Mouse (Mus musculus) left cerebral cortex, adult 9 months (tissue): ENCODE measurements around the gene Grid2.

Source experiments
- DNase-seq, 2 experiments: peaks; one replicate each; pipeline ENCODE4 v3.0.0; 2022; ENCODE audit warnings: low spot score in 2 of 2

The Grid2 gene

DNA sequence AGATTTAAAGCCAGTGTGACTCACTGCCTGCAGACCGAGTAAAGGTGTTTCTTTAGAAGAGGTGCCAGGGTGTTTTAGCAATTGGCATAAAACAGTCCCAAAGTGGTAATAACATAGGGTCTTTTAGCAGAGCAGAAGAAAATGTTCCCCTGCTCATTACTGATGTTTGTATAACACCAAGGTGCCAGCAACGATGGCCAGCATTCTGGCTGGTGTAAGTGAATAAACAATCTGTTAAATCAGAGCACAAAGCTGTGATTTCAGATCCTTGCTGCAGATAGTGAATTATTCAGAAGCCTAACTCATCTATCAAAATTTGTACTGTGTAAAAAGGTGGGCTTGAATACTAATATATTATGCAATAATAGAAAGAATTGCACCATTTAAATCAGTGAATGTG lies 353.9 kb downstream of the Grid2 start:
- DNase-seq, result peak in 1 of 2 experiments; percentile 3

DNA sequence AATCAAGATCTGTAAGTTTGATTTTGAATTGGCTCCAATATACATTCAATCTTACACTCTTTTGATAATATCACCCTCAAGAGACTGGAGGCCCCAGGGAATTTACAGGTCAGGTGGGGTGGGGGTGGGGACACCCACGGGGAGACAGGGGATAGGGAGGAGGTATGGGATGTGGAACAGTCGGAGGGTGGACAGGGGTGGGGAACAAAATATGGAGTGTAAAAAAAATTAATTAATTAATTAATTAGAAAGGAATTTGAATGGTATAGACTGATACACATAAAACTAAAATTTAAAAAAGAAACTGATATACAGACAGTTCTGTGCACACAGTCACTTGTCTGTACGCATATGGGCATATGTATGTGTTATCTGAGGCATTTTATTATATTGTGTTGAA lies 380.3 kb downstream of the Grid2 start:
- DNase-seq, result no peak

DNA sequence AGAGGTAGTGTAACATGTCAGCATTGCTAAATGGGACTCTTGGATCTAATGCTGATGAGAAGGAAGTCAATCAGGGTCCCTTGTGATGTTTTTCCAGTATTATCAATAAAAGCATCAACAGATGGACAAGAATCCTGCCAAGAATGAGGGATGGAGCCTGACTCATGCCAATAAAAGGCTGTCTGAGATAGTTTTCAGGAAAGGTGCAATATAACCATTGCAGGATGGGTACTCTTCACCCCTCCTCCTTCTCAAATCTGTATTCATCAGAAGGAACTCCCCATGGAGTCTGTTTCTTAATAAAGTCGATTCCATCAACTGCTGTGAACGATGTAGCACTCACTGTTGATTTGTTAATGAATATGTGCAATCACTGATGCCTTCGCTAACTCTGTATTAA lies 403.7 kb downstream of the Grid2 start:
- DNase-seq, result no peak

DNA sequence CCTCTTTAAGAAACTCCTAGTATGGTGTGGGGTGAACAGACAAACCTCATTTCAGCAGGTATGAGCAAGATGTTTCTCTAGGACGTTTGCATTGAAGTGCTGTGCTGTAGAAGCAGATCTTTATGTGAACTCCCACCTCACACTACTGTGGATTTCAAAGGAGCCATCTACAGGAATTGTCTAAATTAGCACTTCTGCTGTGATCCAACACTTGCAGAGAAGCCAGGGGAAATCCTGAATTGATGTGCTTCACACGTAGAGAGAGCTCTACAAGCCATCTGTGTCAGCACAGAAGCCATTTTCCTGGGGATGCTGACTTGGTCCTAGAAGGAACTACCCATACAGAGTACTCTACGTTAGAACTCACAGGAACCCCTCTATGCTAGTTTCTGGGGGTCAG lies 430.0 kb downstream of the Grid2 start:
- DNase-seq, result no peak

DNA sequence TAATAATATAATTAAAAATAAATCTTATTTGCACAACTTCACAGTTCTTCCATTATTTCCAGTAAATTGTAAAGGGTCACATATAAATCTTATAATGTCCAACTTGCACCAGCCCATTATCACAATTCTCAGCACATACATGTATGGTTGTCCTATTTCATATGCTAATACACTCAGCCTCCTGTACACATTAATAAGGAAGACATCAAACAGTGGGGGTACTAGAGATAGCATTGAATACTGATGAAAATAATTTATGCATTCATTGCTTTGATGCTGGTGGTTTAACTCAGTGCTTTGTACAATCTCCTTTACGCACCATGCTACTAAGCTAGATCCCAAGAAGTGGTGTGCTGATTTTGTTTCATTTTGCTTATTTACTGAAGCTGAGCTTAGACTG lies 446.0 kb downstream of the Grid2 start:
- DNase-seq, result no peak

DNA sequence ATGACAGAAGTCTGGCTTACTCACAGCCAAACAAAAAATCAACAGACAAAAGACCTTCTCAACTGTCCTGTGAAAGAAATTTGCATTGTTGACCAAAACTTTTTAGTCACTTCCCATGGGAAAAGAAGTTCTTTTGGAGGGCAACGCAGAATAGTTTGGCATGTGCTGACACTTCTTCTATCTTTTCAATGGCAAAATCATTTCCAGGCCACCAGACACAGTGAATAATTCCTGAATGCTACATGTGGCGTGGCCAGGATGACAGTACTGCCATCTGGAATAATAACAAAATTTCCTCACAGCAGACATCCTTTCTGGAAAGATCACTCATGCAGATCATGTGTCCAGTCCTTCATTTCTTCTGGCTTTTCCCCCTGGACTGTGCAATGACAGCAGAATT lies 478.1 kb downstream of the Grid2 start:
- DNase-seq, result no peak

DNA sequence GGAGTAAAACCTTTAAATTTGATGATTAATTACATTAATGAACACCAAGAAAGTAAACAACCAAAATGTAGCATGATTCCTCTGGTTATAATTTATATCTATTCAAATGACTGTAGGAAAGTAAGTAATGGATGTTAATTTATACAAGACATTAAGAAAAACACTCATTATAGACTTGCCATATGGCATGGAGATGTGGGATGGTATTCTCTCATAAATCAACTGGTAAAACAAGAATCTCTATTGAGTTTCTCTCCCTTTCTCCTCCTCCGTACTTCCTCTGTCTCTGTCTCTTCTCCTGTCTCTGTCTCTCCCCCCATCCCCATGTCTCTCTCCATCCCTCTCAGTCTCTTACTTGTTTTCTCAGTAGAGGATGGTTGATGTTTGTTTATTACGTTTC lies 506.9 kb downstream of the Grid2 start:
- DNase-seq, result no peak

DNA sequence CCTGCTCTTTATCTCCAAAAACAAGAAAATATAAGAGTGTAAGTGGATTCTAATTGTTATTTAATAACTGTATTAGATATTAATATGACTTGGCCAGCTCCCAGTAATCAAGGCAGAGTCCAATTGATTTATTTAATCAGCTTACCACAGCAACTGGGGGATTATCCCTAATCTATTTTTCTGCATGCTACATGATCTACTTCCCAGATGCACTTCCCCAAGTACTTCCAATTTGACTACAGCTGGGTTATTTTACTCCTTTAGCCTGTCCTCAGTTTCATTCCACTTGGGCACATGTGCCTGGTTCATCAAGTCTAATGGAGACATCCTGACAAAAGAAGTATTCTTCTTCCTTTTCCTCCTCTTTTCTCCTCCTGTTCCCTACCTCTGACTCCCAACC lies 539.0 kb downstream of the Grid2 start:
- DNase-seq, result no peak

DNA sequence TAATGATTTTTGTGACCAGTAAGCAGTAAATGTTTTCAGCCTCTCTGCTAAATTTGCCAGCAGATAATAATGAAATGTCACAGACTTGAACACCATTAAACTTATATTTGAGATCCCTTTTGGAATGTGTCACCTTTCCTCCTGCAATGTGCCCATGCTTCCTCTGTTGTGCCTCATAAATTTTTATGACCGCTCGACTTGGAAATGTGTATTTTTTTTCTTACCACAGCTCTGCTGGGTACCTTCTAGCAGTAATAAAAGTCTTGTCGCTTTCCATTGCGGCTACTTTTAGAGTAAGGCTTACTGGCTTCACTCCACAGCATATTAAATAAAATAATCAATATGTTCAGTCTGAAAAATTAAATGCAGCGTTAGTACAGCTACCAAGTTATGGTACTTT lies 564.6 kb downstream of the Grid2 start:
- no peak for DNase-seq

DNA sequence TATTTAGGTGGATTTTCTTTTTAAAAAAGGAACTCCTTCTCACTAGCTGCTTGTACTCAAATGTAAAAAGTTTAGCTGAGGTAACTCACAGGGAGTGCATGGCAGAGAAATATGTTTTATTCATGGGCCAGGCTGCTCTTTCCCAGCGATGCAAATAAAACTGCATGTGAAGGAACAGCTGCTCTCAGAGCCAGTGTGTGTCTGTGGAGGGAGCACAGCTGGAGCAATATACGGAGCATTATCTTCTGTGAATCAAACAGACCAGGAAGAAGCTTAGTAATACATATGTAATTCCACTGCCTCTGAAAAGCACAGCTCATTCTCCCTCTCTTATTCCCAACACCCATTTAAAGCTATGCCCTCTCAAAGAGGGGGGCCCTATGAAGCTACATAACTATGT lies 607.0 kb downstream of the Grid2 start:
- no peak for DNase-seq

DNA sequence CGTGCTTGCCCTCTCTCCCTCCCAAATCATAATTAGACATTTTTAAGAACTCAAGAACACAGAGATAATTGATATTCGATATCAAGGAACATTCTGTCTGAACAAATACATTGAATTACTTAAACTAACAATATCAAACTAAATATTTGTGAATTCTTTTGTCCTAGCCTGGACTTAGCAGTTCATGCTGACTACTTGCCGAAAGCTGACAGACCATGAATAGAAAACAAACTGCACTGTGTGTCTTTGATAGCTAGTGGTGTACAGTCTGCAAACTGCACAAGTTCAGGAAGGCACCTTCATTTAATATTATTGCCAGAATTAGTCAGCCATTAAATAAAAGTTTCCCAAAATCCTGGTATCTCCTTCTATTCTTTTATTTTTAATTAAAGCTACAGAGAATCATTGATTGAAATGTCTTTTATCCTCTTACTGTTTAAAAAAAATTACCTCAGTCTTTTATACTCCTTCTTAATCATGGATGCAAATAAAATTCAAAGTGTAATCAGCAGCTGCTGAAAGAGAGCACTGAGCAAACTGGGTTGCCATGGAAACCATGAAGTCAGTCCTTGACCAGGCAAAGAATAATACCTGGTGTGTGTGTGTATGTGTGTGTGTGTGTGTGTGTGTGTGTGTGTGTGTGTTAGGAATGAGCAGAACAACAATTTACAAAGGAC lies 621.5 kb downstream of the Grid2 start:
- DNase-seq, result no peak

DNA sequence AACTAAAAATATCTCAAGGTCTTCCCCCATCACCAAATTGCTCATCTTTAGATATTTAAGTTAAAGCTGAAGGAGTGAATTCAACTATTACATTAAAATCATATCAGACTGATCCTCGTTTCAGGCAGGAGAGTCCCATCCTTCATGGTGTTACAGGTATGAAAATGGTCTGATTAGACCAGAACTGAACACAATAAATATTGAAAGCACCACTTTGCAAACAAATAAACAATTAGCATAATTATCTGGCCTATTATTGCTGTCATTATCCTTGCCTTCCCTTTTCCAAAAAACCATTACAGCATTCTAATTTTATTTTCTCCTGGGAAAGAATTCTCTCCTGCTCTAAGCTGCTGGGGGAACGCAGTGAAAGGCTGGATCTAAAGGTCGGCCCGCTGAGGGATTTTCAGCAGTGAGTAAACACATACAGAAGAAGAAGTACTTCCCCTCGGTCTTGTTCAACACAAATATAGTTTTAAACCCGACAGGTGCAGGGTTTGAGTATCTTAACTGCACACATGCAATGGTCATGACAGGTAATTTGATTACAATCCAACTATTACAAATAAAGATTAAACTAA lies 622.2 kb downstream of the Grid2 start:
- DNase-seq, result no peak

DNA sequence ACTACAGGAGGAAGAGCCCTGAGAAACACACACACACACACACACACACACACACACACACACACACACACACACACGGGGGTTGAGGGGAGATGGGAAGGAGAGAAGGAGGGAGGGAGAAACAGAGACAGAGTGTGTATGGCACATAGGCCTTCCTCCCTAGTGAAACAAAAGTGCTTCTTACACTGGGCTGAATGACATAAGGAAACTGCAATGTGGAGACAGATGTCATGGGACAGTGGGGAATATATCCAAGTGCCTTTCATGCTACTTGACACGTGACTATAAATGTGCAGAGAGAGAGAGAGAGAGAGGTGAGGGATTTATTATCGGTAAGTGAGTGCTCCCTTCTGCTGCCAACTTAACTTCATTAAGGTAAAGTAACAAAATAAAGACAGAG lies 639.0 kb downstream of the Grid2 start:
- no peak for DNase-seq

DNA sequence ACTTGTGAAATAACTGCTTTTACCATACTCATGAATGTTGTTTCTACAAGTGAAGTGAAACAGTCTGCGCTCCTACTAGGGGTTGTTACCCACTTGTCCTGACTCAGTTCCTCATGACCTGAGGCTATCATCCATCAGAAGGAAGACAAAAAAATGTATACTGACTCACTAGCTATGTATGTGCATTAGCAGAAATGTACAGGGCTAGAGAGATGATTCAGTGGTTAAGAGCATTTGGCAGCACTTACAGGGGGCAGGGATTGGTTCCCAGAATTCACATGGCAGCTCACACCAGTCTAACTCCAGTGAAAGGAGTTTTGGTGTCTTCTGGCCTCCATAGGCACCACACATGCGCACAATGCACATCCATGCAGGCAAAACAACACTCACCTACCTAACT lies 642.5 kb downstream of the Grid2 start:
- no peak for DNase-seq

DNA sequence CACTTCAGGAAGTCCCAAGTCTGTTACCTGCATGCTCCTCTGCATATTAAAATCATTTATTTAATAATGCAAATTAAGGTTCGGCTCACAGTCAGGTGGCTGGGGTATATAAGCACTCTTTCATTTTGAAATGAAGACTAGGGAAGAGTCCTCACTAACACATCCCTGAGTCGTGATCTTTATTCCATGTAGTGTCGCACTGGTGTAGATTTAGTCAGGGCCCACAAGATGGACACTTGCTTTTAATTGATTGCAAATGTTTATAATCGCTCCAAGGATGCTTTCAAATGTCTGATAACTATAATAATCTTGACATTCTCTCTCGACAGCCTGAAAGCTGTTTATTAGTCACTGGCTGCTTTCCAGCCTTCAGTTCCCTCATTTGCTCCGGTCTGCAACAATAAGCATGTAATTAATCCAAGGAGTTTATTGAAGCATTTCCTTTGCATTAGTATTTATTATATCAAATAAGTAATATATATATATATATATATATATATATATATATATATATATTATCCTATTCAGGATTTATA lies 661.4 kb downstream of the Grid2 start:
- DNase-seq, result no peak

DNA sequence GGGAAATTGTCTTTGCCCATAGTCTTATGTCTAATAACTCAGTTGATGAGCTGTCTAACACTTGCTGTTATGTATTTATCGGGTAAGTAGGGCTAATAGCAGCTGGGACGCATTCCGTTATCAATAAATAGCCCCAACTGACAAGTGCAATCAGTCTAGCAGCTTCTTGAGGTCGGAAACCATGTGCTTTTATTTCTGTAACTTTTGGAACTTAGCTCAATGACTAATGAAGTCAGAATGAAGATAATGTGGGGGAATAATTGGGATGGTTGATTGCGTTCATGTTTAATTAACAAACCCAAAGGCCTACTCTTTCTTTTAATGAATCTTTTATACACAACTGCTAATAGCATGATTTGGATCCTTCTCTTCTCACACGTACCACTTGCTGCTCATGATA lies 666.3 kb downstream of the Grid2 start:
- DNase-seq, result no peak

DNA sequence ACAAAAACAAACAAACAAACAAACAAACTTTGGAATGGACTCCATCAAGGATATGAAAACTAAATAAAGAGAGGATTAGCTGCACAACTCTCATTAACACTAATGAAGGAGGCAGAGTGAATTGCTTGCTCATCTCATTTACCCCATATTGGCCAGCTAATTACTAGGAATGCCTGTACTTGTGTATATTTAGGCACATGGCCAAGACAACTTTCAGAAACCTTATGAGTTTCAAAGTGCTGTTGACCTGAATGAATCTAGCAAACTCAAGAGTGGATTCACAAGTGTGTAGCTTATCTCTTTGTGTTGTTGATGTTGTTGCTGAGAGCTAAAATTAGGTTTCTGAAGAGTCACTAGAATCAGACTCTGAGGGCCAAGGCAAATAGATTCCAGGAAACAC lies 675.5 kb downstream of the Grid2 start:
- no peak for DNase-seq

DNA sequence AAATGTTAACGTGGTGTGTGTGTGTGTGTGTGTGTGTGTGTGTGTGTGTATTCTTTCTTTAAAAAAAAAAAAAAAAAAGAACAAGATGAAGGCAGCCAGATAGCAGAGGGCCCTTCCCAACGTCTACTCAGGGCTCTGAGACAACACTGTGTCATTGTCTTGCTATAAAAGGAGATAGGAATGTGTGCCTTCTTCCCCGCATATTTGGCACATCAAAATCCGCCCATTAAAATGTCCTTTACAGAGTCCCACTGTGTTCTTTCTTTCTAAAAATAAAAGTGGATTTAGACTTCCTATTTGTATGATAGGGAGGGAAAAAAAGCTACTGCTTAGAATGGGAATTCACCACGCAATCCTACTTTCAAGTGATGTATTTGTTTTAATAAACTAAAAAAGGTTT lies 691.0 kb downstream of the Grid2 start:
- no peak for DNase-seq

DNA sequence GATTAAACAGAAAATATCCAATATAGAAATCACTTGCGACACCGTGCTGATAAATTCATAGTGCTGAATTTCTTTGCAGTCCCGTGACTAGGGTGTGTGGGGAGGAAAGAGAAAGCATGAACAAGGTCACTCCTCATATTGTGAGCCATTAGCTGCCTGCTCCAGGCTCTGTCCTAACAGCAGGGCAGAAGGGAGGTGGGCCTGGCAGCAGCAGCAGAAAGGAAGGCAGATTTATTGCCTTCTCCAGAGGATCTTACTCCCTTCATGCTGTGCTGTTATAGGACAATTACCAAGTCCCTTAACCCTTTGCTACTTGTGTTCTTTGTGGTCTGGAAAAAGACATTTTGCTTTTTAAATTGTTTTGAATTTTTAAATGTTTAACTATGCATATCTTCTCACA lies 708.1 kb downstream of the Grid2 start:
- no peak for DNase-seq

DNA sequence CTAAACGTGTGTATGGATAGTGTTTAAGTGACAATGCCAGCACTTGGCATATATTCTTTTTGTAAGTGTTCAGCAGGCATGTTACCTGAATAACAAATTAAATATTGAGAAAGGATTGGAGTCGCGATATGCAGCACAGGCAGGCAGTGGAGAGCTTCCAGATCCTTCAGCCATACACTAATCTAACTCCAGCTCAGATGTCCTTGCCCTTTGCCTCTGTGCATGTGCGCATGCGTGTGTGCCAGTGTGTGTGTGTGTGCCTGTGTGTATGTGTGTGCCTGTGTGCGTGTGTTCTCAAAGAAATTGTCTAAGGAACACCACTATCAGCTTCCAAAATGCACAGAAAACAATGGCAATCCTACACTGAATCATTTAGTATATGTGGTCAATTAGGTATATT lies 708.6 kb downstream of the Grid2 start:
- no peak for DNase-seq

DNA sequence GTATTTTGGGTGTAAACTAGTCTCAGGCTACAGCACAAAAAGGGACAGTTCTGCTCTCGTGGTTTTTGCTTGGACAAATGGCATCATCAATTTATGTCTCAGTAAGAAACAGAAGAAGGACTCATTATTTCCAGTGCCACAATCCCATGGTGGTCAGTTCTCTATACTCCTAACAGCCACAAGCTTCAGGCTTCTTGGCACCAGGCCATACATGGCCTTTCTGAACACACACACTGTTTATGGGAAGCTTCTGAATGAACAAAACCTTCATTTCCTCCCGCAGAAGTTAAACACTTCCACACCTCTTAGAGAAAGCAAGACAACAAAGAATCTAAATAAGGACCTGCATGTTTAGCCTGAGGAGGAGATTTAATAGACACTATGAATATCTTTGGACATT lies 709.1 kb downstream of the Grid2 start:
- DNase-seq, result peak in 1 of 2 experiments; percentile 6

DNA sequence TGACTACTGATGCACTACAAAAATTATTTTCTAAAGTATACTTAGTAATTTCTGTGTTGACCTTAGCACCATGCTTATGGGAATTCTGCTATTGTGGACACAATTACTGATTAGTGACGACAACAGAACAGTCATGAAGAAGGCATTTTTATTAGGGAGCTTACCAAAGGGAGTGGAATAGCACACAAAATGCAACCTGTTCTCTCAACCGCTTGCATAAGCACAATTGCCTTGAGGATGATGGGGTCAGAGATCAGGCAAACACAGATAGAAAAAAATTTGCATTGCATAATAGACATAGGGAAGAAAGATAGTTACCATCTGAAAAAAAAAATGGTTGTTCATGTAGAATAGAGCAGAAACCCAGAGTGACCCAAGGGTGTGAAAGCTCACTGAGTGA lies 790.4 kb downstream of the Grid2 start:
- DNase-seq, result no peak

DNA sequence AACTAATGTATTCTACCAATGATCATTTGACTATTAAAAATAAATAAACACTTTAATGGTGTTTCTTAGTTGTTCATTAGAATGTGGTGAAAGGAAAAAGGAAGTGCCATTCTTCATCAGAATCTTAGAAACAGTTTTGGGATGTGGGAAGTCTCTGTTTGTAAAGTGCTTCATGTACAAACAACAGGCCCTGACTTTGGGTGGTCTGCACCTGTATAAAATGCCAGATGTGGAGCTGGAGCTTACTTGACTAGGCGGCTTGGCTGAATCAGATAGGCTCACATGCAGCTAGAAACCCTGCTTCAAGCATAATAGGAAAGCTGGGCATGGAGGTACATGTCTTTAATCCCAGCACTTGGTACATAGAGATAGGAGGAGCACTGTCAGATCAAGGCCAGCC lies 791.1 kb downstream of the Grid2 start:
- DNase-seq, result no peak

DNA sequence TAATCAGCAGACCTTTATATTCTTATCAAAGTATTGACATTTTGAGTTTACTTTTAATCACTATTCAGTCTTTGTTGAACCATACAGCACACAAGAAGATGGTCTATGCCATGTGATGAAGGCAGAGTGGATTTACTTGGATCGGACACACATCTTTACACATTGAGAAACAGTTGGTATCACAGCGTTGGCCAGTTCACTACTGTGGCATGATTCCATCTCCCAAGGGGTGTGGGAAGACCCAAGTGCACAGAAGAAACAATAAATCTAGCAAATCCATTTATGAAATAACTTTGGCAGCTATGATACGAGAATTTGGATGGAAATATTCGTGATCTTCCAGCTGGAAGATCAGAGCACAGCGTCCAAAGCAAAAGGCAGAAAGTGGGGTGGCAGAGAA lies 792.3 kb downstream of the Grid2 start:
- no peak for DNase-seq
